ENCODE assay signal across 8 mouse cellular contexts in the genomic region with DNA sequence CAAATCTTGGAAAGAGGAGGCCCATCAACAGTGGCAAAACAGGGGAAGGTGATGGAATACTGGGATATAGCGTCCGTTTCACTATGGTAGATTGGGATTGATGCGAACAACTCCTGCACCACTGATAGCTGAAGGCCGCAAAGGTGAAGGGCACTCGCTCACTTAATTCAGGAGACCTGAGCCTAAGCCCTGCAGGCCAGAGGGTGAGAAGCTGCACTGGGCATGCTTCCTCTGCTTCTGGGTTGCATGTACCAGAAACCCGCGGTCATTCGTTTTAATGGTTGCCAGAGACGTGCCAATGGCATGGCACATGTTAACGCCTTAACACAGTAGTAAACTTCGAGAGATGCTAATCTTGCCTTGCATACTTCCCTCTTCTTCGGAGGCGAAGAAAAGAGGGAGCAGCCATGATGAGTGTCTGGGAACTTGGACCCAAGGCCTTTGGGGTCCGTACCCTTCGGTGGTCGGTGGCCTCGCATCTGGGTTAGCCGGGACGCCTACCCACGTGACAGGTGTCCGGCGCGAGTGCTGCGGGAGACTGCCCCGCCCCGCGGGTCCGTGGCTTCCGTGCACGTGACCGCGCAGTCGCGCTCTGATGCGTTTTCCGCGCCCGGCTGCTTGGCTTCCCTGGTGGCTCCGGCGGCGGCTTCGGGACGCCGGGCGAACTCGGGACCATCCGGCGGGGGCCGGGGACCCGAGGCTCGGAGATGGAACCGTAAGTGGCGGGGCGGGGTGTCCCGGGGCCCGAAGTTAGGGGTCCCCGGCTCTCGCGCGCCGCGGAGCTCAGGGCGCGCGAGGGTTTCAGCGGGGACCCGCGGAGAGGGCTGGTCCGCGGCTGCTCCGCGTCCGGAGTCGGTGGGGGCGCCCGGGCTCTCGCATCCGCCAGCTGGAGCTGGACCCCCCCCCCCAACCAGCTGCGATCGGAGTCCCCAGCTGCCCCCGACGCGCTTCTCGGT. TPM values are rescaled to one million over a fixed set of nuclear protein-coding genes. Genes with fewer than 3 reads are reported as not detected.
A peak's percentile ranks its signal among the peaks of the same experiment; 100 is the strongest.
DNase-seq lines count a peak whose midpoint lies in the region; ATAC-seq and TF ChIP-seq lines count a peak whose summit lies in the region.
"Not testable (repeated sequence)": the region's sequence is repeated elsewhere in the genome, so short reads cannot be mapped to it uniquely, and the experiment has no call there.

No protein-coding gene starts in this region.

- peak; percentile 31 for DNase-seq in Muller cell, postnatal 12 days (ENCODE audit: inconsistent ontology term)
- DNase-seq in cerebellum, postnatal 10 days, result peak; percentile 32 to 40
- peak; percentile 45 for DNase-seq in forebrain, postnatal 0 days
- DNase-seq in kidney, postnatal 14 days, result peak; percentile 31
- DNase-seq in lung, adult 2 months, result peak; percentile 57
- DNase-seq in neural tube, embryonic 11.5 days (ENCODE audit: low spot score), result peak; percentile 46
- peak; percentile 19 for DNase-seq in thymus, adult 2 months

- under 1% methylated on average over 52 of the region's 84 CpGs for WGBS in forebrain, postnatal 0 days
- 2% methylated on average over 52 of the region's 84 CpGs for WGBS in lung, adult 2 months
- 2% methylated on average over 48 of the region's 84 CpGs for whole genome bisulfite sequencing in neural tube, embryonic 11.5 days
- WGBS in thymus, adult 2 months, result 1% methylated on average over 72 of the region's 84 CpGs

- not testable (repeated sequence) for H3K36me3 ChIP-seq in forebrain, postnatal 0 days (ENCODE audit: insufficient read depth); neural tube, embryonic 11.5 days (ENCODE audit: control insufficient read depth, insufficient read depth, low read length); thymus, adult 2 months (ENCODE audit: control insufficient read depth, insufficient read depth, low read length)

- not testable (repeated sequence) for H3K27ac ChIP-seq in forebrain, postnatal 0 days (ENCODE audit: low read depth, low read length); neural tube, embryonic 11.5 days (ENCODE audit: low read depth, low read length); thymus, adult 2 months (ENCODE audit: control insufficient read depth, insufficient read depth, low read length)

- not testable (repeated sequence) for H3K9me3 ChIP-seq in forebrain, postnatal 0 days (ENCODE audit: low read length); neural tube, embryonic 11.5 days (ENCODE audit: control insufficient read depth, low read length)

- H3K4me1 ChIP-seq in forebrain, postnatal 0 days (ENCODE audit: insufficient read depth); lung, adult 2 months (ENCODE audit: control insufficient read depth, insufficient read depth, low read length); neural tube, embryonic 11.5 days (ENCODE audit: control insufficient read depth, insufficient read depth, low read length); thymus, adult 2 months (replicated peaks; ENCODE audit: control insufficient read depth, insufficient read depth, low read length): not testable (repeated sequence)

- H3K4me2 ChIP-seq in forebrain, postnatal 0 days (ENCODE audit: low read depth), result peak overlapping the region; percentile 64
- H3K4me2 ChIP-seq in neural tube, embryonic 11.5 days (ENCODE audit: low read depth), result peak overlapping the region; percentile 53

- H3K4me3 ChIP-seq in forebrain, postnatal 0 days (ENCODE audit: low read depth, low read length), result peak overlapping the region; percentile 43
- peak overlapping the region; percentile 34 for H3K4me3 ChIP-seq in lung, adult 2 months (replicated peaks; ENCODE audit: extremely low read depth, low read depth, low read length)
- H3K4me3 ChIP-seq in neural tube, embryonic 11.5 days (ENCODE audit: low read depth, low read length), result peak overlapping the region; percentile 51
- H3K4me3 ChIP-seq in thymus, adult 2 months (ENCODE audit: control insufficient read depth, insufficient read depth, low read length), result peak overlapping the region; percentile 58

- ATAC-seq in forebrain, postnatal 0 days, result peak; percentile 91
- peak; percentile 51 to 69; a peak in 3 of 4 replicates for ATAC-seq in hematopoietic stem cell, adult 5-6 weeks (replicated peaks in 1 of 2; ENCODE audit: insufficient read depth in 1 of 2, low FRiP score in 2 of 2, low TSS enrichment in 1 of 2, low read depth in 1 of 2, poor library complexity in 2 of 2, severe bottlenecking in 2 of 2)
- peak; percentile 90 for ATAC-seq in neural tube, embryonic 11.5 days (ENCODE audit: insufficient read depth, low FRiP score, low TSS enrichment)

- not testable (repeated sequence) for TF ChIP-seq POLR2A in lung, adult 2 months (IDR thresholded peaks at IDR 0.05; ENCODE audit: borderline replicate concordance, extremely low read depth, low read depth, low read length); thymus, adult 2 months (IDR thresholded peaks at IDR 0.05; ENCODE audit: control insufficient read depth, extremely low read depth, insufficient read depth, low read length, poor library complexity)

- not testable (repeated sequence) for TF ChIP-seq CTCF in forebrain, postnatal 0 days (IDR thresholded peaks at IDR 0.05; ENCODE audit: low read depth); lung, adult 2 months (IDR thresholded peaks at IDR 0.05; ENCODE audit: insufficient read depth, low read length); thymus, adult 2 months (IDR thresholded peaks at IDR 0.05; ENCODE audit: borderline replicate concordance, control insufficient read depth, extremely low read depth, insufficient read depth, low read length, poor library complexity)

- peak overlapping the region; percentile 57 for H3K9ac ChIP-seq in forebrain, postnatal 0 days
- peak overlapping the region; percentile 52 for H3K9ac ChIP-seq in neural tube, embryonic 11.5 days (ENCODE audit: low read length)

- H3K27me3 ChIP-seq in forebrain, postnatal 0 days (ENCODE audit: insufficient read depth, low read length); neural tube, embryonic 11.5 days (ENCODE audit: control insufficient read depth, insufficient read depth, low read length); thymus, adult 2 months (ENCODE audit: control insufficient read depth, insufficient read depth, low read length): not testable (repeated sequence)

RNA-seq across cellular contexts. Expression of a gene that starts 13.5 kb away (rescaled TPM):
- total RNA-seq in forebrain, postnatal 0 days (2014; rRNA removed), result 62.2 and 71.9 TPM in 2 replicates
- polyA plus RNA-seq in forebrain, postnatal 0 days (2015; fragmentation: Nextera tagmentation; extraction: Ambion mirVana), result 40.3 and 59.0 TPM in 2 replicates
- 5.2 and 13.8 TPM in 2 replicates for total RNA-seq in hematopoietic stem cell, adult 5-6 weeks (2017)
- polyA plus RNA-seq in lung, adult 2 months (2012; rRNA removed), result 17.0 and 19.1 TPM in 2 replicates
- polyA plus RNA-seq in neural tube, embryonic 11.5 days (2014; fragmentation: Nextera tagmentation; extraction: Ambion mirVana), result 29.8 and 31.9 TPM in 2 replicates
- 11.9 and 13.8 TPM in 2 replicates for polyA plus RNA-seq in thymus, adult 2 months (2012; rRNA removed)

RNA-seq across cellular contexts. Expression of a gene that starts 47.1 kb away (rescaled TPM):
- 27.3 and 29.4 TPM in 2 replicates for total RNA-seq in forebrain, postnatal 0 days (2014; rRNA removed)
- polyA plus RNA-seq in forebrain, postnatal 0 days (2015; fragmentation: Nextera tagmentation; extraction: Ambion mirVana), result 30.8 and 33.4 TPM in 2 replicates
- total RNA-seq in hematopoietic stem cell, adult 5-6 weeks (2017), result 4.4 and 7.8 TPM in 2 replicates
- 2.1 and 3.0 TPM in 2 replicates for polyA plus RNA-seq in lung, adult 2 months (2012; rRNA removed)
- 33.0 and 34.2 TPM in 2 replicates for polyA plus RNA-seq in neural tube, embryonic 11.5 days (2014; fragmentation: Nextera tagmentation; extraction: Ambion mirVana)
- 6.6 and 8.0 TPM in 2 replicates for polyA plus RNA-seq in thymus, adult 2 months (2012; rRNA removed)
